Comparison of ENCODE assay signal across 20 mouse cellular contexts in the genomic region with DNA sequence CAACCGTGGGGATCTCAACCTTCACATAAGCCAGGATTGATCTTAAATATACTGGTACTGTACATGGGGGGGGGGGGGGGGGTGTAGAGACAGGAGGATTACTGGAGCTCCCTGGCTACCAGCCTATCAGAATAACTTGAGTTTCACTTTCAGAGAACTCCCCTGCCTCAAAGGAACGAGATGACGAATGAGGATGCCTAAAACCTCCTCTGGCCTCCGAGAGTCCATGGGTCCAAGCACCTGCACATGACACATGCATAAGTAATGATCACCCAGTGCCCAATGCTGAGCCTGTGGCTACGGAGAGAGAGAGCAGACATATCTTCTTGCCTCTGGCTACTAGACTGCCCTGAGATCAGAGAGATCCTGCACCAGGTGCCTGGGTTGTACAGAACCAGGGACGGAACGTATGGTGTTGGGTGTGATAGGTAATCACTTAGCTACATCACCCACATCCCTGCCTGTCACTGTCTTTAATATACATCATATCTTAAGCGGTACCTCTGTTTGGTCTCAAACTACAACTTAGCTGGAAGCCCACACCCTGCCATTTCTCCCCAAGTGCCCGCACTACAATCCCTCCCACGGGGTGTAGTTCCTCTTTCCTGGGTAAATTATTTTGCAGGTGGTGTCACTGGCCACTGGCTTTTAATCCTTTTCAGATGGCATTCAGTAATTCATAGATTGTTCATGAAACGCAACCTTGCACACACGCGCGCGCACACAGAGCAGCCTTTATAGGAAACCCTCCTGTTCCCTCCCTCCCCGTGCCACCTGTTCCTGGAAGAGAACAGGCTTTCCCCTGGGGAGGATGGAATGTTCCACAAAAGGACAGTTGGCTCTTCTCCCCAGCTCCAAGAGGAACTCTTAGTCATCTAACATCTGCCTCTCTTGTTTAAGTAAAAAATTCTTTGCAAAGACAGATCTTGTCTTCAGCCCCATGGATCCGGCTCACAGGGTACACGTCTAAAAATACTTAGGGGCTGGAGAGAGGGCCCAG. TPM values are rescaled to one million over a fixed set of nuclear protein-coding genes. Genes with fewer than 3 reads are reported as not detected.
DNase-seq lines count a peak whose midpoint lies in the region; ATAC-seq and TF ChIP-seq lines count a peak whose summit lies in the region.
"Had no signal": no experiment of that assay in that cellular context is flagged by ENCODE, and none has a peak within 500 bp of the region (broad histone marks: within the 10 kb centered on the region; RNA-seq: fewer than 3 reads in every experiment).

No protein-coding gene starts in this region.

- 0 out of 2 replicates have a peak, but pooled peaks have one; percentile 29 for ATAC-seq in kidney, postnatal 0 days (replicated peaks; ENCODE audit: low FRiP score, low read depth)
- peak; percentile 54; the same call in 1 of the 2 replicates for ATAC-seq in common myeloid progenitor, adult 5-6 weeks (replicated peaks; ENCODE audit: low read depth, poor library complexity, severe bottlenecking)
- ATAC-seq: midbrain, embryonic 16.5 days had no signal

- no peak for TF ChIP-seq CTCF in kidney, postnatal 0 days (IDR thresholded peaks at IDR 0.05; ENCODE audit: low read depth)

- no peak for DNase-seq in kidney, postnatal 0 days (ENCODE audit: low spot score)
- DNase-seq in kidney, adult 9 months, result no peak
- peak; percentile 30 for DNase-seq in testis, postnatal 10 days (ENCODE audit: low spot score)
- no peak for DNase-seq in testis, postnatal 14 days (ENCODE audit: low spot score)
- peak; percentile 84 for DNase-seq in telencephalon, adult 2 months (ENCODE audit: low read depth, low spot score)
- no peak for DNase-seq in adrenal gland, postnatal 10 days
- DNase-seq in adrenal gland, adult 18-20 months (ENCODE audit: low spot score in 2 of 2), result no peak
- DNase-seq: adrenal gland, postnatal 25 days; heart, postnatal 36 days; kidney, adult 8-10 months; lung, embryonic 14.5 days; thymus, postnatal 14 days had no signal

- H3K4me3 ChIP-seq in kidney, postnatal 0 days (replicated peaks; ENCODE audit: low read depth, low read length), result no peak overlapping the region
- H3K4me3 ChIP-seq: embryonic facial prominence, embryonic 13.5 days; limb, embryonic 15.5 days had no signal

- 0 out of 2 replicates have a peak, but pooled peaks cover 3% of the 10 kb centered on the region for H3K36me3 ChIP-seq in kidney, postnatal 0 days (ENCODE audit: insufficient read depth, low read length)
- H3K36me3 ChIP-seq: embryonic facial prominence, embryonic 13.5 days; limb, embryonic 15.5 days had no signal

- H3K4me1 ChIP-seq in kidney, postnatal 0 days (replicated peaks; ENCODE audit: insufficient read depth, low read length), result no peaks in the 10 kb centered on the region

- no peak overlapping the region for H3K27ac ChIP-seq in kidney, postnatal 0 days
- H3K27ac ChIP-seq: embryonic facial prominence, embryonic 13.5 days; limb, embryonic 15.5 days had no signal

- 85% methylated on average over 18 of the region's 18 CpGs for WGBS in kidney, postnatal 0 days

- H3K4me2 ChIP-seq in kidney, postnatal 0 days (ENCODE audit: low read length), result no peak overlapping the region
- H3K4me2 ChIP-seq: embryonic facial prominence, embryonic 13.5 days; heart, embryonic 11.5 days; limb, embryonic 15.5 days; lung, embryonic 14.5 days had no signal

- H3K9ac ChIP-seq in kidney, postnatal 0 days (ENCODE audit: low read depth, low read length), result no peak overlapping the region
- H3K9ac ChIP-seq: embryonic facial prominence, embryonic 13.5 days; limb, embryonic 15.5 days; lung, embryonic 14.5 days had no signal

- no peaks in the 10 kb centered on the region for H3K27me3 ChIP-seq in kidney, postnatal 0 days (ENCODE audit: insufficient read depth, low read length)
- H3K27me3 ChIP-seq: embryonic facial prominence, embryonic 13.5 days; limb, embryonic 15.5 days had no signal

- H3K9me3 ChIP-seq in kidney, postnatal 0 days (replicated peaks; ENCODE audit: low read length), result no peaks in the 10 kb centered on the region
- H3K9me3 ChIP-seq: embryonic facial prominence, embryonic 13.5 days; limb, embryonic 15.5 days had no signal

RNA-seq across cellular contexts. Expression of gene Kdm2b, which starts 7.9 kb away (rescaled TPM):
- polyA plus RNA-seq in kidney, postnatal 0 days (2015; fragmentation: Nextera tagmentation; extraction: Ambion mirVana), result 62.5 and 66.1 TPM in 2 replicates
- 60.6 and 72.8 TPM in 2 replicates for total RNA-seq in common myeloid progenitor, adult 5-6 weeks (2017)
- 10 to 100 TPM; 22.8 to 27.6 TPM for total RNA-seq in adrenal gland, postnatal 10 days (2021)
- total RNA-seq in adrenal gland, adult 18-20 months (2021), result 10 to 100 TPM; 13.0 to 13.7 TPM

RNA-seq across cellular contexts. Expression of gene Orai1, which starts 17.4 kb away (rescaled TPM):
- 22.5 and 23.4 TPM in 2 replicates for polyA plus RNA-seq in kidney, postnatal 0 days (2015; fragmentation: Nextera tagmentation; extraction: Ambion mirVana)
- total RNA-seq in common myeloid progenitor, adult 5-6 weeks (2017), result 10.6 and 13.0 TPM in 2 replicates
- 10 to 100 TPM; 13.2 to 14.6 TPM for total RNA-seq in adrenal gland, postnatal 10 days (2021)
- 10 to 100 TPM; 10.1 to 11.0 TPM for total RNA-seq in adrenal gland, adult 18-20 months (2021)

RNA-seq across cellular contexts. Expression of gene Morn3, which starts 49.3 kb away (rescaled TPM):
- polyA plus RNA-seq in kidney, postnatal 0 days (2015; fragmentation: Nextera tagmentation; extraction: Ambion mirVana), result 0.46 TPM in 1 of 2 replicates, not detected in the other
- not detected in 2 replicates for total RNA-seq in common myeloid progenitor, adult 5-6 weeks (2017)
- total RNA-seq in adrenal gland, postnatal 10 days (2021), result not detected
- total RNA-seq in adrenal gland, adult 18-20 months (2021), result not detected
- total RNA-seq: adrenal gland, postnatal 25 days; gastrocnemius, adult 8-10 months; heart, postnatal 36 days; megakaryocyte progenitor cell, adult 5-6 weeks had no signal
- polyA plus RNA-seq: embryonic facial prominence, embryonic 13.5 days; forebrain, embryonic 11.5 days; lung, embryonic 14.5 days had no signal

Comparison
In these comparisons a context has a peak if more than half of its experiments do, and no peak if none do; other contexts are left out.
1. DNase-seq: peak in testis, postnatal 10 days (single experiment) and telencephalon, adult 2 months (single experiment); none in kidney, postnatal 0 days (single experiment), kidney, adult 9 months (single experiment), testis, postnatal 14 days (single experiment), adrenal gland, postnatal 10 days (single experiment) and adrenal gland, adult 18-20 months (0 of 2).